Mouse (Mus musculus): ENCODE measurements around the gene Neurog2. TPM values are rescaled to one million over a fixed set of nuclear protein-coding genes. Genes with fewer than 3 reads are reported as not detected.

Neurog2 gene
- 0.24 TPM in 1 of 2 replicates, not detected in the other for polyA plus RNA-seq (2016; fragmentation: Nextera tagmentation; extraction: Ambion mirVana)

DNA sequence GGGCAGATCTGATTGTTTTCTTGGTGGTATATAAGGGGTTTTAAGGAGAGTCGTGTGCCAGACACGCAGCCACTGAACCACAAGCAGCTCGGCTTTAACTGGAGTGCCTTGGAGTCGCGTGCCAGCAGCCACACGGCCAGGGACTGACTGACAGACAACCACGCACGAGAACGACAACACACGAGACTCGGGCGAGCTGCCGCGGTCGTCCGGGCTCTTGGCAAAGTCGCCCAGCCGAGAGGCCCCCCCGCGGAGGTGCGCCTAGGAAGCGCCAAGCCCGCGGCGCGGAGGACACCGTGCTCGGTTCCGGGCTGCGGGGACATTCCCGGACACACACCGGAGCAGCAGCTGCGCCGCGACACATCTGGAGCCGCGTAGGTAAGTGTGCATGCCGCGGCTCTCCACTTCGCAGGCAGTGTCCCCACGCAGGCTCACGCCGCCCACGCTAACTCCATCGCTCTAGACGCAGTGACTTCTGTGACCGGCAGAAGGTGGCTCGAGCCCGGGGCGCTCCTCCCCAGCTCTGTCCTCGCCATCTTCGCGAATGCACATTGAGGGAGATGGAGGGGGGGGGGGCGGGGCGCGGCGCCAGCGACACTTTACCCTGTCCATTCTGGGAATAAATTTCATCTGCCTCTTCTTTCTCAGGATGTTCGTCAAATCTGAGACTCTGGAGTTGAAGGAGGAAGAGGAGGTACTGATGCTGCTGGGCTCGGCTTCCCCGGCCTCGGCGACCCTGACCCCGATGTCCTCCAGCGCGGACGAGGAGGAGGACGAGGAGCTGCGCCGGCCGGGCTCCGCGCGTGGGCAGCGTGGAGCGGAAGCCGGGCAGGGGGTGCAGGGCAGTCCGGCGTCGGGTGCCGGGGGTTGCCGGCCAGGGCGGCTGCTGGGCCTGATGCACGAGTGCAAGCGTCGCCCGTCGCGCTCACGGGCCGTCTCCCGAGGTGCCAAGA, at the start of gene Neurog2:
Neurog2 (plus strand) TSS at position 56 of the 953 bp plus-strand sequence.
- Histone ChIP-seq H3K36me3 (no peaks in the 10 kb centered on the region), H3K4me2 (peak within 1 kb of the TSS; percentile 84), H3K9me3 (replicated peaks) (no peaks in the 10 kb centered on the region), H3K27me3 (replicated peaks) (peaks cover 88% of the 10 kb centered on the region), H3K9ac (peak within 1 kb of the TSS; percentile 40; the same call in 1 of the 2 replicates), H3K27ac (ENCODE audit: poor library complexity, severe bottlenecking) (no peak within 1 kb of the TSS), H3K4me3 (peak within 1 kb of the TSS; percentile 48), H3K4me1 (replicated peaks) (peaks cover 35% of the 10 kb centered on the region)
- ATAC-seq (ENCODE audit: insufficient number of reproducible peaks, low FRiP score), result 0 out of 2 replicates have a peak, but pooled peaks have one; percentile 10
- WGBS, result under 1% methylated on average over 91 of the region's 92 CpGs

- H3K36me3 ChIP-seq, result peaks cover 34% of the 10 kb centered on the region
These were observed 35.8 kb upstream of the Neurog2 start for GRCm38 (mm10) chr3:127597136-127597535.

DNA sequence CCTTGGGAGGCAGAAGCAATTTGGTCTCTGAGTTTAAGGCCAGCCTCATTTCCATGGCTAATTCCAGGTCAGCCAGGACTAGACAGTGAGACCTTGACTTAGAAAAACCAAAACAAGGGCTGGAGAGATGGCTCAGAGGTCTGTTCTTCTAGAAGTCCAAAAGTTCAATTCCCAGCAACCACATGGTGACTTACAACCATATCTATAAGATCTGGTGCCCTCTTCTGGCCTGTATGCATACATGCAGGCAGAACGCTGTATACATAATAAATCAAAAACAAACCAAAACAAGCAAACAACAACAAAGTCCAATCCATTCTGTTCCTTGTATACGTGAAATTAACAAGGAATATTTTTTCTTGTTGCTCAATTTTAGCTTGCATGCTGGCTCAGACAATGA, 24.8 kb upstream of the Neurog2 start:
- H3K9ac ChIP-seq, result no peak overlapping the region
- H3K27me3 ChIP-seq (replicated peaks), result no peaks in the 10 kb centered on the region
- peaks cover 50% of the 10 kb centered on the region for H3K36me3 ChIP-seq
- WGBS, result 90% methylated on average over 2 of the region's 2 CpGs
- H3K9me3 ChIP-seq (replicated peaks), result no peaks in the 10 kb centered on the region
- no peak overlapping the region for H3K27ac ChIP-seq (ENCODE audit: poor library complexity, severe bottlenecking)
- no peak overlapping the region for H3K4me2 ChIP-seq
- no peaks in the 10 kb centered on the region for H3K4me1 ChIP-seq (replicated peaks)
- no peak overlapping the region for H3K4me3 ChIP-seq
- ATAC-seq (ENCODE audit: insufficient number of reproducible peaks, low FRiP score), result no peak

More at GRCm38 (mm10) chr3:127597136-127597535, 35.8 kb upstream of the Neurog2 start:
- H3K4me1 ChIP-seq (replicated peaks), result no peaks in the 10 kb centered on the region
- no peaks in the 10 kb centered on the region for H3K9me3 ChIP-seq (replicated peaks)
- H3K27me3 ChIP-seq (replicated peaks), result no peaks in the 10 kb centered on the region
- no peak for ATAC-seq (ENCODE audit: insufficient number of reproducible peaks, low FRiP score)
- H3K27ac ChIP-seq (ENCODE audit: poor library complexity, severe bottlenecking), result no peak overlapping the region
- no peak overlapping the region for H3K9ac ChIP-seq
- no peak overlapping the region for H3K4me3 ChIP-seq
- WGBS, result 76% methylated on average over 1 of the region's 1 CpGs
- H3K4me2 ChIP-seq, result no peak overlapping the region

GRCm38 (mm10) chr3:127625296-127625695, 7.6 kb upstream of the Neurog2 start:
- 1% methylated on average over 35 of the region's 36 CpGs for WGBS
- Histone ChIP-seq H3K9me3 (replicated peaks) (no peaks in the 10 kb centered on the region), H3K36me3 (no peaks in the 10 kb centered on the region), H3K27ac (ENCODE audit: poor library complexity, severe bottlenecking) (no peak overlapping the region), H3K9ac (no peak overlapping the region), H3K4me2 (peak overlapping the region; percentile 68), H3K27me3 (replicated peaks) (peaks cover 62% of the 10 kb centered on the region), H3K4me1 (replicated peaks) (peaks cover 18% of the 10 kb centered on the region), H3K4me3 (peak overlapping the region; percentile 40)
- ATAC-seq (ENCODE audit: insufficient number of reproducible peaks, low FRiP score), result peak; percentile 69; the same call in 1 of the 2 replicates

DNA sequence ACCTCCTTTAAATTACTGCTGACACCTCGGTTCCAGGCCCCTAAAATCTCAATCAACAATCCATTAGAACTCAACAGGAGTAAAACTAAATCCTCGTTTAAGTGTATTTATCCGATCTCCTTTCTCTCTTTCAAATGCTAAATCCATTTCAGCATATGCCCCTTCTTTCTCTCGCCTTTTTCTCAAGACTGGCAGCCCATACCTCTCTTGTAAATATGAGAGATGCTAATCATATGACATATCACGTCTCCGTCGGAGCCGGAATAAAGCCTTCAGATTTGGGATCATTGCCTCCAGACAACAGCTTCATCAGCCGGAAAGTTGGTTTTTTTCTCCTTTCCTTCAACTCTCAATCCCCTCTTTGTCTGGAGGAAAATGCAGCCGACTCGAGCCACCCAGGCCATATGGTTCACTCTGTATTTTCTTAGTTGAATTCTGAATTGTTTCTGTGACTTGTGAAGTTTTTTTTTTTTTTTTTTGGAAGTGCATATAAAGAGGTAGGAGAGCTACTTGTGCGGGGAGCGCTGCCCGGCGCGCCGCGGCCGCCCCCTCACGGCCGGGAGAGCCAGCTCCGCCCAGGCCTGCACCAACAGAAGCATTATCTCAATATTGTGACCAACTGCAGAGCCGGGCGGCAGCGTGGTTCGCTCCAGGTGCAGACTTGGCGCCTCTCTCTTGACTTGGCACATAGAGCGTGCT, 7.1 kb upstream of the Neurog2 start:
- peaks cover 67% of the 10 kb centered on the region for H3K27me3 ChIP-seq (replicated peaks)
- H3K4me2 ChIP-seq, result peak overlapping the region; percentile 68
- H3K4me1 ChIP-seq (replicated peaks), result peaks cover 18% of the 10 kb centered on the region
- peak overlapping the region; percentile 40 for H3K4me3 ChIP-seq
- ATAC-seq (ENCODE audit: insufficient number of reproducible peaks, low FRiP score), result no peak
- H3K9ac ChIP-seq, result no peak overlapping the region
- no peaks in the 10 kb centered on the region for H3K36me3 ChIP-seq
- H3K9me3 ChIP-seq (replicated peaks), result no peaks in the 10 kb centered on the region
- no peak overlapping the region for H3K27ac ChIP-seq (ENCODE audit: poor library complexity, severe bottlenecking)
- WGBS, result 1% methylated on average over 28 of the region's 28 CpGs

DNA sequence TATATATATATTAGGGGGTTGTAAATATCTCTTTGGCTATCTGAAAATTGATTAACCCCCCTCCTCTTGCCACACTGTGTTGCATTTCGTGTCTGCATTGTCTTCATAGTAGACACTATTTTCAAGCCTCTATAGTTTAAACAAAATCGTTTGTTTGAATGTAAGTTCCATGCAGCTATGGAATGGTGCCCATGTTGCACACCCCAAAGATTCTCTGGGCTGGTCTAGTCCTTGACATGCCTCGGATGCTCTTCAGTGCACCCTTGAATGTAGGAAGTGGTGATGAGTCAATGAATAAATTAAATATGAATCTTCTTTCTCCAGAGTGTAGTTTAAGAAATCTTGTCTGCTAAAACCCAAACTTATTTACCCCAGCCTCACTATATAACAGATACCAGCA, 6.4 kb upstream of the Neurog2 start:
- WGBS, result 9% methylated on average over 3 of the region's 3 CpGs
- Histone ChIP-seq H3K4me3 (no peak overlapping the region), H3K9ac (no peak overlapping the region), H3K27ac (ENCODE audit: poor library complexity, severe bottlenecking) (no peak overlapping the region), H3K27me3 (replicated peaks) (peaks cover 74% of the 10 kb centered on the region), H3K9me3 (replicated peaks) (no peaks in the 10 kb centered on the region), H3K4me2 (no peak overlapping the region), H3K36me3 (no peaks in the 10 kb centered on the region), H3K4me1 (replicated peaks) (peaks cover 18% of the 10 kb centered on the region)
- no peak for ATAC-seq (ENCODE audit: insufficient number of reproducible peaks, low FRiP score)

- Histone ChIP-seq H3K4me2 (peak overlapping the region; percentile 31; the same call in 1 of the 2 replicates), H3K4me3 (0 out of 2 replicates have a peak overlapping the region, but pooled peaks have one; percentile 10), H3K36me3 (no peaks in the 10 kb centered on the region), H3K4me1 (replicated peaks) (peaks cover 25% of the 10 kb centered on the region), H3K27me3 (replicated peaks) (peaks cover 82% of the 10 kb centered on the region), H3K27ac (ENCODE audit: poor library complexity, severe bottlenecking) (no peak overlapping the region), H3K9ac (no peak overlapping the region), H3K9me3 (replicated peaks) (no peaks in the 10 kb centered on the region)
- 2% methylated on average over 28 of the region's 28 CpGs for WGBS
- no peak for ATAC-seq (ENCODE audit: insufficient number of reproducible peaks, low FRiP score)
These were observed 5.6 kb upstream of the Neurog2 start for GRCm38 (mm10) chr3:127627151-127627955.

GRCm38 (mm10) chr3:127627956-127628310, 5.0 kb upstream of the Neurog2 start:
- Histone ChIP-seq H3K27ac (ENCODE audit: poor library complexity, severe bottlenecking) (no peak overlapping the region), H3K36me3 (no peaks in the 10 kb centered on the region), H3K4me1 (replicated peaks) (peaks cover 30% of the 10 kb centered on the region), H3K9ac (no peak overlapping the region), H3K4me2 (peak overlapping the region; percentile 31), H3K27me3 (replicated peaks) (peaks cover 85% of the 10 kb centered on the region), H3K4me3 (peak overlapping the region; percentile 10; the same call in 1 of the 2 replicates), H3K9me3 (replicated peaks) (no peaks in the 10 kb centered on the region)
- WGBS, result under 1% methylated on average over 9 of the region's 9 CpGs
- ATAC-seq (ENCODE audit: insufficient number of reproducible peaks, low FRiP score), result 0 out of 2 replicates have a peak, but pooled peaks have one; percentile 22

- peak overlapping the region; percentile 10 for H3K4me3 ChIP-seq
- no peak for ATAC-seq (ENCODE audit: insufficient number of reproducible peaks, low FRiP score)
- H3K9me3 ChIP-seq (replicated peaks), result no peaks in the 10 kb centered on the region
- no peak overlapping the region for H3K27ac ChIP-seq (ENCODE audit: poor library complexity, severe bottlenecking)
- H3K4me2 ChIP-seq, result peak overlapping the region; percentile 31
- no peaks in the 10 kb centered on the region for H3K36me3 ChIP-seq
- peaks cover 37% of the 10 kb centered on the region for H3K4me1 ChIP-seq (replicated peaks)
- no peak overlapping the region for H3K9ac ChIP-seq
- 2% methylated on average over 37 of the region's 37 CpGs for WGBS
- H3K27me3 ChIP-seq (replicated peaks), result peaks cover 85% of the 10 kb centered on the region
These were observed 4.4 kb upstream of the Neurog2 start for GRCm38 (mm10) chr3:127628311-127629184.

- no peak overlapping the region for H3K4me3 ChIP-seq
- no peaks in the 10 kb centered on the region for H3K9me3 ChIP-seq (replicated peaks)
- no peak for ATAC-seq (ENCODE audit: insufficient number of reproducible peaks, low FRiP score)
- H3K36me3 ChIP-seq, result no peaks in the 10 kb centered on the region
- no peak overlapping the region for H3K27ac ChIP-seq (ENCODE audit: poor library complexity, severe bottlenecking)
- H3K27me3 ChIP-seq (replicated peaks), result peaks cover 88% of the 10 kb centered on the region
- WGBS, result 16% methylated on average over 1 of the region's 1 CpGs
- H3K4me2 ChIP-seq, result no peak overlapping the region
- H3K4me1 ChIP-seq (replicated peaks), result peaks cover 48% of the 10 kb centered on the region
- H3K9ac ChIP-seq, result no peak overlapping the region
These were observed 2.7 kb upstream of the Neurog2 start for GRCm38 (mm10) chr3:127630190-127630589.

All from heart, embryonic 12.5 days (tissue).